Mouse (Mus musculus) megakaryocyte progenitor cell, adult 5-6 weeks (primary cell): Measurements from ENCODE around the gene Tmem151a. TPM values are rescaled to one million over a fixed set of nuclear protein-coding genes. Genes with fewer than 3 reads are reported as not detected.
"Not testable (repeated sequence)": the region's sequence is repeated elsewhere in the genome, so short reads cannot be mapped to it uniquely, and the experiment has no call there.

Experiments
- ATAC-seq: replicated peaks from 2 replicates; pipeline ENCODE4 v1.8.0; 2016; ENCODE audit warnings: mild to moderate bottlenecking, moderate TSS enrichment, inconsistent platforms; ENCODE audit not compliant: poor library complexity
- total RNA-seq, 2 experiments: library from RNA; stranded (forward) in 1 of 2; stranded (reverse) in 1 of 2; fragments of 157-497, 149-512 nt in 1 of 2; fragments of 200-1000 nt in 1 of 2; gene quantifications; 2 replicates each; pipeline versions ENCODE4 v1.2.3 to v1.2.4; 2015 to 2017

Tmem151a gene
- total RNA-seq, 2 experiments from 2014 or later = not detected

DNA sequence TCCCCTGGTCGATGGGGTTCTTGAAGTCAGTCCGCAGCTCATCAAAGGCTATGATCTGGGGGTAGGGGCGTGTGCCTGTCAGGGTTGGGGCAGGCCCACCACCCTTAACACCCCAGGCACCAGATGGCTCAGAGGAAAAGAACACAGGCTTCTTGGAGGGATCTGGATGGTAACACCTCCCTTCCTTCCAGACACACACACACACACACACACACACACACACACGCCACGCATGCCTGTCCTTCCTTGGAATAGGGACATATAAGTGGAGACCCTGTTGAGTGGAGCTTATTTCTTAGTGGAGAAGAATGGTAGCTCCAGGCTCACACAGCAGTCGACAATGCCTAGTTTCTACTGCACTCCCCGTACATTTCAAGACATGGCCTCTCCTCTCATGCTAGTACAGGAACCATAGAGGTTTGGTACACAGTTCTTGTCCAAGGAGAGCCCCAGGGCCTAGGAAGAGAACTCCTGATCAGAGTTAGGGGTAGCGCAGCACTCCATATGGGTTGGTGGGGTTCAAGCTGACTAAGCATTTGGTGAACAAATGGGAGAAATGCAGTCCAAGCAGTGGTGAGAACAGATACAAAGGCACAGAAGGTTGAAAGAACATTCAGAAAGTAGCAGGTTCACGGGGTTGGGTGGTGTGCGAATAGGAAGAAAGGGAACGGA is 9.6 kb upstream of the Tmem151a start:
- no peak for ATAC-seq

DNA sequence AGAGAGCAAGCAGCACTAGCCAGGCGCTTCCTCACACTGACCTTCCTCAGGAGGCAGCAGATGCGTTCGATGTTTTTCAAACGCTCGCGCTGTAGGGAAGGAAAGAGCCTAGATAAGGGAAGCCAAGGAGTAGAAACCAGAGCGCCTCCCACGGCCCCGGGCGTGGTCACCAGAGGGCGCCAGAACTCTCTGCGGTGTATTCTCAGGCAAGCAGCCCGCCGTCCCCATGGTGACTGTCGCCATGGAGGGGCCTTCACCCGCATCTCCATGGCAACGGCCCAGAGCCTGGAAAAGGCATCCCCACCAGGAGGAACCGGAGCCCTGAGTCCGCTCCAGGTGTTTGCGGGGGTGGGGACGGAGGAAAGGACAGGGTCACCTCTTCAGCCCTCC is 8.9 kb upstream of the Tmem151a start:
- ATAC-seq = peak; percentile 92

DNA sequence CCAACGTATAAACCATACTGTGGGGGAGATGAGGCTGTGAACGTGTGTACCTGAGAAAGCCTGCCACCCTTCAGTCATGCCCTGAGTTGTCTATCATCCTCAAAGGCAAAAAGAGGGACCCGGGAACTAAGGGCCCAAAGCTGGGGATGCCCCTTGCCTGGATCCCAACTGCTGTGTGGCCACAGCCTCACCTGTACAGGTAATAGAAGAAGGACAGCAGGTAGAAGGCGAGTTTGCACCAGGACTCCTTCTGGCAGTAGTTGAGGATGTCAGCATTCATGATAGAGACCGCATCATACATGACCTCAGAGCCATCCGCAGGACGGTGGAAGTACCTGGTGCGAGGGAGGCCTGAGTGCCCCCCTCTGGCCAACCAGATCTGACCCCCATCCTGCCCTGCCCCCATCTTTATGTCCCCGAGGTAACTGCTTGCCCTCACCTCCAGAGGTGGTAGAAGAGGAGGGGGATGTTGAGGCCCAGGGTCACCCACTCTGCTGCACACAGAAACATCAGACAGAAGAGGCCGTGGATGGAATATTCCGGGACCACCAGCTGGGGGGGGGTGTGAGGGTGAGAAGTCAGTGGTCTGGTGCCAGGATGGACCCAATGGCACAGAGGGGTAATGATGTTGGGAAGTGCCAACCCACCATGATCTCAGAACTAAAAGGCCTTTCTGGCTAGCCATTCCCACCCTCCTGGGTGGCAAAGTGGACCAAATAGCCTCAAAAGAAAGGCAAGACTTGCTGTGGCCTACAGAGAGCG is 8.3 kb upstream of the Tmem151a start:
- ATAC-seq = no peak

DNA sequence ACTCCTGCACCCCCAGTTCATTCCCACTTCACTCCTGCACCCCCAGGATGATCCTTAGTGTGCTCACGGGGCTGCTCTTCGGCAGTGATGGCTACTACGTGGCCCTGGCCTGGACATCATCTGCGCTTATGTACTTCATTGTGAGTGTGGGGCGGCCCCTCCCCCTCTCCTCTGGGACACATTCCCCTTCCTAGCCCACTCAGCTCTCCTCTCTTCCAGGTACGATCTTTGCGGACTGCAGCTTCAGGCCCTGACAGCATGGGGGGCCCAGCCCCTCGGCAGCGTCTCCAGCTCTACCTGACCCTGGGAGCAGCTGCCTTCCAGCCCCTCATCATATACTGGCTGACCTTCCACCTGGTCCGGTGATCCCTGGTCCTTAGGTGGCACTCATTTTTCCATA is 6.8 kb upstream of the Tmem151a start:
- no peak for ATAC-seq

DNA sequence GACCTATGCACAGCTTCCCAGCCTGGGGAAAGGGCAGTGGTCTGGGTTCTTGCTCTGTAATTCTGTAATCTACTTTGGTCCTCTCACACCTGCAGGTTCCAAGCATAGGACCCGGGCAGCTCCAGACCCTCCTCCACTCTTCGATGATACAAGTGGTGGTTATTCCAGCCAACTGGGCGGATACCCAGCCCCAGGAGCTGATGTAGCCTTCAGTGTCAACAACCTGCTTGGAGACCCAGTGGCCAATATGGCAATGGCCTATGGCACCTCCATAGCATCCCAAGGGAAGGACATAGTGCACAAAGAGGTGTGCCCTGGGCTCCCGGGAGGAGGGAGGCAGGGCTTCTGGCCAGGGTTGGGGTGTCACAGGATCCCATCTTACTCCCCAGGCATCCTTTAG is 4.0 kb upstream of the Tmem151a start:
- ATAC-seq = no peak

DNA sequence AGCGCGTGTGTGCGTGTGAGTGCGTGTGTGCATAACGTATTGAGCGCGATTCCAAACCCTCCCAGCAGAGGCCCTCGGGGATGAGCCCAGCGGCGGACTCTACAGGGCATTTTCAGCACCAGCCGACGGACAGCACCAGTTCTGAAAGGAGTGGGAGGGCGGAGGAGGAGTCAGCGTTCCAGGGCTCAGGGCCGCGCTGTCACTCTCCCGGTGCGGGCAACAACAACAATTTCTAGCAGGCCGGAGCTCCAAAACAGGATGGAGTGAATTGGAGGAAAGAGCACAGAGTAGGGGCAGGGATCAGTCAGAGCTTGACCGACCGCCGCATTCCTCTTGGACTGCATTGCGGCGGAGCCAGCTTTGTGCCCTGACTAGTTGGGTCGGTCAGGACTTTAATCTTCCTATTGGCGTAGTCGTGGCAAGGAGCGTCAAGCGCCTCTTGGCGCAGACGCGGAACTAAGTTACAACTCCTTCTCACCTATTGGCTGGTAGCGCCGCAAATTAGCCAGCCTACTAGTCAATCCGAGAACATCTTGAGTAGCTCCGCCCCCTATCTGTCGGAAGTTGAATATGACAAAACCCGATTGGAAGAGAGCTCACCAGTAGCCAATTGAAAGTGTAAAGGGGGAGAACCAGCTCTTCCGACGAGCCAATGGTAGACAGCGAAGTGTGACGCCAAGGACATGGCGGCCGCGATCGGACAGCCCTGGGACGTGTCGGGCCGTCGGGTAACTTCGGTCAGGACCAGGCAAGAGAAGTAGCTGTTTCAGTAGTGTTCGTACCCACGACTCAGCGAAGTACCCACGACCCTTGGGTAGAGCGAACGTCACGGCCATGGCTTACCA is 2.8 kb upstream of the Tmem151a start, which contains the start of gene Yif1a:
Gene Yif1a (plus strand): TSS at position 655 of the 845 bp plus-strand sequence.
- peak; percentile 87 for ATAC-seq

DNA sequence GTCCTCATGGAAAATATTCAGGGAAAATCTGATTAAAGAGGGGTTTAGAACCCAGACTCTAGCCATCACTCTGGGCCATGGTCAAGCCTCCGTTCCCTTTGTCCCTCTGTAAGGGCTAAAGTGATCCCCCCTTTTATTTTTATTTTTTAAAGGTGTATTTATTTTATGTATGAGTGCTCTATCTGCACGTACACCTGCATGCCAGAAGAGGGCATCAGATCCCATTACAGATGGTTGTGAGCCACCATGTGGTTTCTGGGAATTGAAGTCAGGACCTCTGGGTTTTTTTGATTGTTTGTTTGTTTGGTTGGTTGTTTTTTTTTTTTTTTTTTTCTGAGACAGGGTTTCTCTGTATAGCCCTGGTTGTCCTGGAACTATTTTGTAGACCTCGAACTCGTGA is 1.2 kb upstream of the Tmem151a start:
- ATAC-seq = not testable (repeated sequence)

DNA sequence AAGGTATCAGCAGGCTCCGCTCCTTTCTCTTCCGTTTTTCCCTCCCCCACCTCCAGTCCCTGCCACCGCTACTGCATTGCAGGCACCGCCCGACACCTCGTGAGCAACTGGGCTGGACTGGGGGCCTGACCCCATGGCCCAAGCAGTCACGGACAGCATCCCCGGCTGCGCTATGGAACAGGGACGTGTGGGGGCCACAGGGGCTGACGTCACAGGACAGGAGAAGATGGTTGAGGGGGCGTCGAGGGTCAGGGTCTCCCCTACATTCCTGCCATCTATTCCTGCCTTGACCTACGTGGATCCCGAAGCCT is 542 bp downstream of the Tmem151a start:
- ATAC-seq = no peak

DNA sequence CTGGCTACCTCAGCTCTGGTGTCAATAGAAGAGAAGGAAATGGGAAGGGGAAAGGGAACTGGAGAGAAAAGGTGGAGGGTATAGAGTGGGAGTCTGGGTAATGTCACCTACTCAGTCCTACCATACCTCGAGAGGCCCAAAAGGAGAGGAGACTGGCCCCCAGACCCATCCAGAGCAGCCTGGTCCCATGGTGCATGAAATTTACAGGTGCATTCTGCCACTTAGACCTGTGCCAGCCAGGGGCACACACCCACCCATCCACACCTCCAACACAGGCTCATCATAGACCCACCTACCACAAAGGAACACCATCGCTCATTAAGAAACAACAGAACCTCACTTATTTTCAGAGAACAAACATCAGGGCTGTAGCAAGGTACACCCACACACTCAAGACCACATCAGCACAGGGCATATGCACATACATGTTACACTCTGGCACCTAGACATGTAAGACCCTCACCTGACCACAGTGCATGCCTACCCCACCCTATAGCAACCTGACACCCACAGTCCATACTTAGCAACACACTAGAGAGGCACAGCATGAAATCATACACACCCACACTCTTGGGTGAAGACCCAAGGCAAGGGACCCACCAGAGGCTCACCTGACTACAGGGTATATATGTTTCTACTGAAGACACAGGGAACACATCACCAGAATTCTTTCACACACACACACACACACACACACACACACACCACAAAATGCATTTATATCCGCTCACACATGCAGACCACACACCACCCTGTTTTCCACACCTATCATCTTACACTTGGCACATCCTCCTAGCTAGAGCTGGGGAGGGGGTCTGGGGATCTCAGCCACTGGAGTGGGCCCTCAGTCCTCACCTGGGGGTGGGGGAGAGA is 1.1 kb downstream of the Tmem151a start:
- no peak for ATAC-seq

DNA sequence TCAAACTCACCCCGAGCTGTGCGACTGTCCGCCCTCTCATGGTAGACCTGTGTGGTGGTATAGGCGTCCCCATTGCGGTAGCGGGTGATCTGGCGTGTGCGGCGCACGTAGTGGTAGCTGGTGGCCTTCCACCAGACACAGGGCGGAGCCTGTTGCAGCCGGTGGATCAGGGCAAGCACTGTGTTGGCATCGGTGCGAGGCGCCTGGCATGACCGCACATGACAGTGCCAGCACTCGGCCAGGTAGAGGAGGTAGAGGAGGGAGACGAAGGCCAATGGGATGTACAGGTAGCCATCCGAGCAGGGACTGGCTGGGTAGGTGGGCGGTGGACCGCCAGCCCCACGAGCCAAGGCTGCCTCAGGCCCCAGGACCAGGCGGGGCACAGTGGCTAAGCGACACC is 2.7 kb downstream of the Tmem151a start:
- no peak for ATAC-seq

DNA sequence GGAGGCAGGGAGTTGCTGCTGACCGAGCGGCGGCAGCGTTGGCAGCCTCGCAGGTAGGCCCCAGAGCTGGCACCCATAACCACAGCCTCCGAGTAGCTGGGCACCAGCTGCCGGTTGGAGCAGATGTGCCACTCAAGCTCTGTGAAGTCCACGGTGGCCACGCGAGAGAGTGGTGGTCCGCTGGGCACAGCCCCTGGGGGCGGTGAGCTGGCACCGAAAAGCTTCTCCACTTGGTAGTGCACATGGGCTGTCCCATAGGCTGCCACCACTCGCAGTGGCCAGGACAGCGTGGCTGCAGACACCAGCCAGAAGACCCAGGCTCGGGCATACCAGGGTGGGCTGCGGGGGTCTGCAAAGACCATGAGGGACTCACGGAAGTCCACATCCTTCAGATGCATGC is 3.3 kb downstream of the Tmem151a start:
- no peak for ATAC-seq

DNA sequence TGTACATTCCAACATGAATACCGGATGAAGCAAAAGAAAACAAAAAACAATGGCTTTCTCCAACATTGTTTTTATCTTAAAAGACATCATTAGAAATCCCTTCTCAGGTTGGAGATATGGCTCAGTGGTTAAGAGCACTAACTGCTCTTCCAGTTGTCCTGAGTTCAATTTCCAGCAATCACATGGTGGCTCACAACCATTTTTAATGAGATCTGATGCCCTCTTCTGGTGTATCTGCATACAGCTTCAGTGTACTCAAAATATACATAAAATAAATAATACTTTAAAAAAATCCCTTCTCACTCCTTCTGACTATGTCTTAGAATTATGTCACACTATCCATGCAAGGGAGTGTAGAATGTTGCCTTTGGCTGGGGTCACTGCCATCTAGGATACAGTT is 6.1 kb downstream of the Tmem151a start:
- no peak for ATAC-seq

DNA sequence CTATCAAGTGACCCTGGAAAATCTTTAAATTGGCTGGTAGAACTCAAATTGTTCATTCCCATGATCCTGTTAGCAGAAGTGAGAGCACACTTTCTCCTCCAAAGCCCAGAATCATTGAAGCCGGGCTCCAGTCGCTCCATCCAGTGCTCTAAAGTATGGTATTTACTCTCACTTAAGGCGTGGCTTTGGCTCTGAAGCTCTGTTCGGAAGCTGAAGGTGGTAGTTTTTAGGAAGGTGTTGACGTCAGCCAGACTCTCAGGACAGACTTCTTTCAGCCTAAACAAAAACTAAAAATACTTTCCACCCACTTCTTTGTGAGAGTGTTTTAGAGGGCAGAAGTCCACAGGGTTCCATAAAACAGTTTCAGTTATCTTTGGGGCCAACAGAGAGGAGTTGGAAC is 11.8 kb downstream of the Tmem151a start:
- no peak for ATAC-seq

DNA sequence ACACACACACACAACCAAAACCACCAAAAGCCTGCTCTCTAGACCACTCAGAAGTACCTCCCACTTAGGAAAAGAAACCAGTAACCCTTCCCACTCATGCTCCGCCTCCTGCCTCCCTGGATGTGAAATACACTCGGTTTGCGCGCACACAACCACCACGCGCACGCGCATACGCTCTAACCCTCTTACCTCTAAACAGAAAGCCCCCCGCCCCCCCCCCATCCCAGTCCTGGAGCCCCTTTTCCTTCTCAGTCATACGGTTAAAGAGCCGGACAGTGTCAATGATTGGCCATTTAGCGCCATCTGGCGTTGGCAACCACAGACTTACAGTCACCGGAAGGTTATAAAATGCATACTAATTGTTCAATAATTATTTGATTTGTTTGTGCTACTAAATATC is 12.3 kb downstream of the Tmem151a start:
- ATAC-seq = 0 out of 2 replicates have a peak, but pooled peaks have one; percentile 38

DNA sequence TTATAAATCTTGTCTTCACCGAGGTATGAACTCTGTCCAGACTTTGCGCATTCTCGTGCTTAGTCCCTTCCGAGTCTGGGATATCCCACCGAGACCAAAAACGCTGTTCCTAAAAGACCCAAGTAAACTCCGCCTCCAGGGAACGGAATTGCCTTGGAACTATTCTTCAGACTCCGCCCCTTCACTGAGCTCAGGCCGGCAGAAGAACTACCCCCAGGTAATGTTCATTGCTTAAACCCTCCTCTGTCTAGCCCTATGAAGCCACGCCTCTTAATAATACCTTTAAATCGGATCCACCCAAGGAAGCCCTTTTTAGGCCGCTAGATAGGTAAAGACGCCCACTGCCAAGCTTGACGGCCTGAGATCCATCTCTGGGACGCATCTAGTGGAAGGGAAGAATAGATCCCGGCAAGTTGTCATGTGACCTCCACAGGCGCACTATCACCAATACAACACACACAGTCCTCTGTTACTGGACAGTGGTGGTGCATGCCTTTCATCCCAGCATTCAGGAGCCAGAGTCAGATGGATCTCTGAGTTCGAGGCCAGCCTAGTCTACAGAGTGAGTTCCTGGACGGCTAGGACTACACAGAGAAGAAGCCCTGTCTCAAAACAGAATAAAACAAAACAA is 12.8 kb downstream of the Tmem151a start:
- no peak for ATAC-seq

DNA sequence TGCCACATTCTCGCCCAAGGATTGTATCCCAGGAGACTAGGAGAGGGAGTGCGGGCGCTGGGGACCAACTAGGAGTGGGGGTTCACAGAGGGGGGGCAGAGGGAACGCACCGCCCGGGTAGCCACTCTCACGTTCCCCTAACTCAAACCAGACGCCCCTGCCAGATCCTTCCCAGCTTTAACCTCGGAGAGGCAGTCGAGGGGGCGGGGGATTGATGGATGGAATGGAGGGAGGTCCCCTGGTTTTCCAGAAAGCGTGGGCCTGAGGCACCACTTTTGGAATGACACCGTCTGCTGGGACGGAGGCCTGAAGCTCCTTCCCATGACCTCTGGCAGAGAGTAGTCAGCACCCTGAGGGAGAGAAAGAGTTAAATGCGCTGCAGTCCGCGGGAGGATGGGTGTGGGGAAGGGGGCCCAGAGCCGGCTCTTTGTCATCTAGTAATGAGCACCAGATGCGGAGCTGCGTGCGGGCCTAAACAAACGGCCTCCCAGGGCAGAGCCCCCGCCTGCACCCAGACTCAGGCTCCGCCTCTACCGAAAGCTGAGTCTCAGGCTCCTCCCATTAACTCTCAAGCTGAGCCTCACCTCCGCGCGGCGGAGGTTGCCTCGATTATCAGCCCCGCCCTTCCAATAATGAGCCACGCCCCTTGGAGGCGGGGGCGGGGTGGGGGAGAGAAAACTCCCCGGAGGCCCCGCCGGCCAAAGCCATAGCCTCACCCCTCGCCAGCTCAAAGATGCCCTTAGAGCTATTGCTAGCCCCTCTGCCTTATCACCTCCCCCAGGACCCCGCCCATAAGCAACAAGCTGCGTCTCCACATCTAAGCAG is 13.6 kb downstream of the Tmem151a start:
- peak; percentile 73 for ATAC-seq

DNA sequence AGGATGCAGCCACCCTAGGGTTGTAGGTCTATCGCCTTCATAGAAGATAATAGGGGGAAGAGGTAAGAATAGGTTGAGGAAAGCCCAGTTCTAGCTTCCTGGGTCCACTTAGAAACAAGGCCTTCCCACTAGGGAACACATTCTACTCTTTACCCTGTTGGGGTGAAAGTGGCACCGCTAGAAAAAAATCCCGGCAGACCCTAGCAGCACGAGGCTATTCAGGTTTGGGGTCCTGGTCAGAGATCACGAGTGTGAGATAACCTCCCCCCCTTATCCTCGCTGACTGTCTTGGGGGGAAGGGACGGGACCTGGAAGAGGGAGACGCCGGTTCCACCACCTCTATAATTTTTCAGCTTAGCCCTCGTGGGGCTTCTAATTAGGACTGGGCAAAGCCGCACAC is 14.3 kb downstream of the Tmem151a start:
- ATAC-seq = no peak

DNA sequence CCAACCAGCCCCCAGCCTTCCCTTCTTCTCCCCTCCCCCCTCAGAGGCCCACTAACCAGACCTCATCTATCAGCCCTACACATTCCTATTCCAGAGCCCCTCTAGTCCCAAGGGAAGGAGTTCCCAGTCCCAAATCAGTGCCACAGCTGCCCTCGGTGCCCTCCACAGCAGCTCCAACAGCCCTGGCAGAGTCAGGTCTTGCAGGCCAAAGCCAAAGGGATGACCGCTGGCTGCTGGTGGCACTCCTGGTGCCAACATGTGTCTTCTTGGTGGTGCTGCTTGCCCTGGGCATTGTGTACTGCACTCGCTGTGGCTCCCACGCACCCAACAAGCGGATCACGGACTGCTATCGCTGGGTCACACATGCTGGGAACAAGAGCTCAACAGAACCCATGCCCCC is 15.4 kb downstream of the Tmem151a start:
- no peak for ATAC-seq

DNA sequence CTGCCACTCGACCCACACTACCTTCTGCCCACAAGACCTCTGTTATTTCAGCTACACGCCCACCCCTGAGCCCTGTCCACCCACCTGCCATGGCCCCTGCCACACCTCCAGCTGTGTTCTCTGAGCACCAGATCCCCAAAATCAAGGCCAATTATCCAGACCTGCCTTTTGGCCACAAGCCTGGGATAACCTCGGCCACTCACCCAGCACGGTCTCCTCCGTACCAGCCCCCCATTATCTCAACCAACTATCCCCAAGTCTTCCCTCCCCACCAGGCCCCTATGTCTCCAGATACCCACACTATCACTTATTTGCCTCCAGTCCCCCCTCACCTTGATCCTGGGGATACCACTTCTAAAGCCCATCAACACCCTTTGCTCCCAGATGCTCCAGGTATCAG is 15.8 kb downstream of the Tmem151a start:
- no peak for ATAC-seq
